Mouse (Mus musculus): Measurements from ENCODE around the gene Kcnk2.

- no peak for TF ChIP-seq CTCF (IDR thresholded peaks at IDR 0.05; ENCODE audit: low read depth)
- TF ChIP-seq EP300 (IDR thresholded peaks at IDR 0.05; ENCODE audit: low read depth) = no peak
These were observed 17.8 kb upstream of the Kcnk2 start for GRCm38 (mm10) chr1:189419914-189420313.

All from liver, postnatal 0 days (tissue).